Mouse (Mus musculus): Measurements from ENCODE around the gene Ddx54. TPM values are rescaled to one million over a fixed set of nuclear protein-coding genes. Genes with fewer than 3 reads are reported as not detected.

Ddx54 gene
- total and polyA plus RNA-seq, 2 experiments from 2014 or later = 31.9 to 37.3 TPM

GRCm38 (mm10) chr5:120567253-120567701 is 45.3 kb upstream of the Ddx54 start:
- peak; percentile 81 for DNase-seq (ENCODE audit: low spot score)
- H3K27ac ChIP-seq = peak overlapping the region; percentile 82
- 9% methylated on average over 20 of the region's 21 CpGs for WGBS
- H3K9me3 ChIP-seq (ENCODE audit: low read length) = no peaks in the 10 kb centered on the region
- 0 out of 2 replicates have a peak, but pooled peaks have one; percentile 22 for TF ChIP-seq CTCF (IDR thresholded peaks at IDR 0.05; ENCODE audit: low read depth)
- ATAC-seq = peak; percentile 34
- H3K4me1 ChIP-seq (ENCODE audit: insufficient read depth, low read length) = peaks cover 63% of the 10 kb centered on the region
- H3K27me3 ChIP-seq (ENCODE audit: insufficient read depth, low read length) = no peaks in the 10 kb centered on the region
- peak overlapping the region; percentile 20; the same call in 1 of the 2 replicates for H3K4me2 ChIP-seq (ENCODE audit: low read depth, low read length)
- H3K4me3 ChIP-seq (ENCODE audit: low read length) = no peak overlapping the region
- peak overlapping the region; percentile 31 for H3K9ac ChIP-seq (replicated peaks; ENCODE audit: low read length)
- H3K36me3 ChIP-seq (ENCODE audit: insufficient read depth, low read length) = no peaks in the 10 kb centered on the region

- DNase-seq (ENCODE audit: low spot score) = peak; percentile 73
- Histone ChIP-seq H3K4me1 (ENCODE audit: insufficient read depth, low read length) (peaks cover 63% of the 10 kb centered on the region), H3K9ac (replicated peaks; ENCODE audit: low read length) (peak overlapping the region; percentile 31; the same call in 1 of the 2 replicates), H3K9me3 (ENCODE audit: low read length) (no peaks in the 10 kb centered on the region), H3K4me3 (ENCODE audit: low read length) (no peak overlapping the region), H3K36me3 (ENCODE audit: insufficient read depth, low read length) (no peaks in the 10 kb centered on the region), H3K27me3 (ENCODE audit: insufficient read depth, low read length) (no peaks in the 10 kb centered on the region), H3K27ac (peak overlapping the region; percentile 82), H3K4me2 (ENCODE audit: low read depth, low read length) (peak overlapping the region; percentile 20)
- ATAC-seq = peak; percentile 43; the same call in 1 of the 2 replicates
- 18% methylated on average over 14 of the region's 14 CpGs for WGBS
- no peak for TF ChIP-seq CTCF (IDR thresholded peaks at IDR 0.05; ENCODE audit: low read depth)
Measured at GRCm38 (mm10) chr5:120567761-120568211, 44.8 kb upstream of the Ddx54 start.

- ATAC-seq = peak; percentile 64
- no peak overlapping the region for H3K4me3 ChIP-seq (ENCODE audit: low read length)
- DNase-seq (ENCODE audit: low spot score) = peak; percentile 80
- peak overlapping the region; percentile 82 for H3K27ac ChIP-seq
- H3K9me3 ChIP-seq (ENCODE audit: low read length) = no peaks in the 10 kb centered on the region
- peaks cover 63% of the 10 kb centered on the region for H3K4me1 ChIP-seq (ENCODE audit: insufficient read depth, low read length)
- WGBS = 25% methylated on average over 9 of the region's 9 CpGs
- 0 out of 2 replicates have a peak, but pooled peaks have one; percentile 10 for TF ChIP-seq CTCF (IDR thresholded peaks at IDR 0.05; ENCODE audit: low read depth)
- H3K27me3 ChIP-seq (ENCODE audit: insufficient read depth, low read length) = no peaks in the 10 kb centered on the region
- H3K9ac ChIP-seq (replicated peaks; ENCODE audit: low read length) = peak overlapping the region; percentile 31; the same call in 1 of the 2 replicates
- H3K4me2 ChIP-seq (ENCODE audit: low read depth, low read length) = peak overlapping the region; percentile 20
- no peaks in the 10 kb centered on the region for H3K36me3 ChIP-seq (ENCODE audit: insufficient read depth, low read length)
Measured at GRCm38 (mm10) chr5:120568336-120568768, 44.2 kb upstream of the Ddx54 start.

- DNase-seq (ENCODE audit: low spot score) (no peak), ATAC-seq (no peak)
- no peaks in the 10 kb centered on the region for H3K36me3 ChIP-seq (ENCODE audit: insufficient read depth, low read length)
- H3K4me1 ChIP-seq (ENCODE audit: insufficient read depth, low read length) = peaks cover 63% of the 10 kb centered on the region
- H3K9me3 ChIP-seq (ENCODE audit: low read length) = no peaks in the 10 kb centered on the region
- H3K4me3 ChIP-seq (ENCODE audit: low read length) = no peak overlapping the region
- no peak overlapping the region for H3K4me2 ChIP-seq (ENCODE audit: low read depth, low read length)
- no peak for TF ChIP-seq CTCF (IDR thresholded peaks at IDR 0.05; ENCODE audit: low read depth)
- H3K27me3 ChIP-seq (ENCODE audit: insufficient read depth, low read length) = no peaks in the 10 kb centered on the region
- peak overlapping the region; percentile 82 for H3K27ac ChIP-seq
- H3K9ac ChIP-seq (replicated peaks; ENCODE audit: low read length) = no peak overlapping the region
- WGBS = 77% methylated on average over 4 of the region's 4 CpGs
Measured at GRCm38 (mm10) chr5:120568964-120569363, 43.6 kb upstream of the Ddx54 start.

- Histone ChIP-seq H3K9ac (replicated peaks; ENCODE audit: low read length) (no peak overlapping the region), H3K4me1 (ENCODE audit: insufficient read depth, low read length) (peaks cover 66% of the 10 kb centered on the region), H3K27ac (0 out of 2 replicates have a peak overlapping the region, but pooled peaks have one; percentile 72), H3K27me3 (ENCODE audit: insufficient read depth, low read length) (no peaks in the 10 kb centered on the region), H3K36me3 (ENCODE audit: insufficient read depth, low read length) (no peaks in the 10 kb centered on the region), H3K4me2 (ENCODE audit: low read depth, low read length) (no peak overlapping the region), H3K9me3 (ENCODE audit: low read length) (no peaks in the 10 kb centered on the region), H3K4me3 (ENCODE audit: low read length) (no peak overlapping the region)
- no peak for DNase-seq (ENCODE audit: low spot score)
- no peak for ATAC-seq
- TF ChIP-seq CTCF (IDR thresholded peaks at IDR 0.05; ENCODE audit: low read depth) = no peak
- 78% methylated on average over 3 of the region's 3 CpGs for WGBS
Measured at GRCm38 (mm10) chr5:120569791-120570190, 42.7 kb upstream of the Ddx54 start.

- H3K4me1 ChIP-seq (ENCODE audit: insufficient read depth, low read length) = peaks cover 62% of the 10 kb centered on the region
- H3K4me3 ChIP-seq (ENCODE audit: low read length) = no peak overlapping the region
- no peaks in the 10 kb centered on the region for H3K27me3 ChIP-seq (ENCODE audit: insufficient read depth, low read length)
- 59% methylated on average over 11 of the region's 11 CpGs for WGBS
- no peak overlapping the region for H3K9ac ChIP-seq (replicated peaks; ENCODE audit: low read length)
- ATAC-seq (no peak), DNase-seq (ENCODE audit: low spot score) (peak; percentile 26)
- no peaks in the 10 kb centered on the region for H3K36me3 ChIP-seq (ENCODE audit: insufficient read depth, low read length)
- TF ChIP-seq CTCF (IDR thresholded peaks at IDR 0.05; ENCODE audit: low read depth) = no peak
- peak overlapping the region; percentile 72 for H3K27ac ChIP-seq
- H3K9me3 ChIP-seq (ENCODE audit: low read length) = no peaks in the 10 kb centered on the region
- no peak overlapping the region for H3K4me2 ChIP-seq (ENCODE audit: low read depth, low read length)
Measured at GRCm38 (mm10) chr5:120570289-120570897, 42.1 kb upstream of the Ddx54 start.

Measured in hindbrain, postnatal 0 days (tissue).